Mouse (Mus musculus): Measurements from ENCODE around the gene Eif2b1. TPM values are rescaled to one million over a fixed set of nuclear protein-coding genes. Genes with fewer than 3 reads are reported as not detected.
"Not testable (repeated sequence)": the region's sequence is repeated elsewhere in the genome, so short reads cannot be mapped to it uniquely, and the experiment has no call there.

Eif2b1 gene
- total and polyA plus RNA-seq, 3 experiments = 10.3 to 72.5 (median 46.8) TPM

- TF ChIP-seq CTCF (IDR thresholded peaks at IDR 0.05; ENCODE audit: low read depth, low read length) (no peak), GATA2 (IDR thresholded peaks at IDR 0.05; ENCODE audit: borderline replicate concordance, low read depth, low read length) (no peak), TAL1 (conservative IDR thresholded peaks at IDR 0.05; ENCODE audit: low read depth, low read length) (no peak), GATA1 (IDR thresholded peaks at IDR 0.05; ENCODE audit: borderline replicate concordance, low read length) (no peak), POLR2AphosphoS5 (IDR thresholded peaks at IDR 0.05; ENCODE audit: insufficient replicate concordance, low read depth, low read length) (no peak)
Observed at GRCm38 (mm10) chr5:124552558-124553307, 26.2 kb downstream of the Eif2b1 start, which contains the start of gene Ddx55. Ddx55 (plus strand) TSS chr5:124552864.

GRCm38 (mm10) chr5:124552094-124552472 lies 26.8 kb downstream of the Eif2b1 start:
- peaks cover 34% of the 10 kb centered on the region for H3K4me1 ChIP-seq (ENCODE audit: insufficient read depth, low read depth, low read length)
- no peaks in the 10 kb centered on the region for H3K9me3 ChIP-seq (replicated peaks)
- peak overlapping the region; percentile 100 for H3K4me3 ChIP-seq (ENCODE audit: low read depth, low read length)
- ATAC-seq (ENCODE audit: extremely low read depth, insufficient number of reproducible peaks, low FRiP score, poor library complexity, severe bottlenecking) (no peak), DNase-seq (ENCODE audit: low spot score) (no peak)
- no peaks in the 10 kb centered on the region for H3K27me3 ChIP-seq (ENCODE audit: insufficient read depth, low read length)
- peaks cover 59% of the 10 kb centered on the region for H3K36me3 ChIP-seq (replicated peaks)
- no peak for TF ChIP-seq TAL1 (conservative IDR thresholded peaks at IDR 0.05; ENCODE audit: low read depth, low read length)
- no peak for TF ChIP-seq GATA1 (IDR thresholded peaks at IDR 0.05; ENCODE audit: borderline replicate concordance, low read length)
- TF ChIP-seq GATA2 (IDR thresholded peaks at IDR 0.05; ENCODE audit: borderline replicate concordance, low read depth, low read length) = no peak
- TF ChIP-seq CTCF (IDR thresholded peaks at IDR 0.05; ENCODE audit: low read depth, low read length) = no peak

More at GRCm38 (mm10) chr5:124552558-124553307, 26.2 kb downstream of the Eif2b1 start, which contains the start of gene Ddx55:
- peak; percentile 89 for DNase-seq (ENCODE audit: low spot score)
- no peaks in the 10 kb centered on the region for H3K9me3 ChIP-seq (replicated peaks)
- peak; percentile 92 for ATAC-seq (ENCODE audit: extremely low read depth, insufficient number of reproducible peaks, low FRiP score, poor library complexity, severe bottlenecking)
- peaks cover 34% of the 10 kb centered on the region for H3K4me1 ChIP-seq (ENCODE audit: insufficient read depth, low read depth, low read length)
- peak within 1 kb of the TSS; percentile 100 for H3K4me3 ChIP-seq (ENCODE audit: low read depth, low read length)
- no peaks in the 10 kb centered on the region for H3K27me3 ChIP-seq (ENCODE audit: insufficient read depth, low read length)
- peaks cover 60% of the 10 kb centered on the region for H3K36me3 ChIP-seq (replicated peaks)

- not testable (repeated sequence) for DNase-seq (ENCODE audit: low spot score); H3K27me3 ChIP-seq (ENCODE audit: insufficient read depth, low read length); H3K9me3 ChIP-seq (replicated peaks); ATAC-seq (ENCODE audit: extremely low read depth, insufficient number of reproducible peaks, low FRiP score, poor library complexity, severe bottlenecking)
- Histone ChIP-seq H3K36me3 (replicated peaks) (peaks cover 59% of the 10 kb centered on the region), H3K4me1 (ENCODE audit: insufficient read depth, low read depth, low read length) (peaks cover 34% of the 10 kb centered on the region), H3K4me3 (ENCODE audit: low read depth, low read length) (peak overlapping the region; percentile 100)
Observed at GRCm38 (mm10) chr5:124551349-124552093, 27.4 kb downstream of the Eif2b1 start.

GRCm38 (mm10) chr5:124550737-124551136 lies 28.2 kb downstream of the Eif2b1 start:
- H3K4me3 ChIP-seq (ENCODE audit: low read depth, low read length); ATAC-seq (ENCODE audit: extremely low read depth, insufficient number of reproducible peaks, low FRiP score, poor library complexity, severe bottlenecking); H3K9me3 ChIP-seq (replicated peaks); H3K27me3 ChIP-seq (ENCODE audit: insufficient read depth, low read length); DNase-seq (ENCODE audit: low spot score): not testable (repeated sequence)
- peaks cover 37% of the 10 kb centered on the region for H3K4me1 ChIP-seq (ENCODE audit: insufficient read depth, low read depth, low read length)
- peaks cover 59% of the 10 kb centered on the region for H3K36me3 ChIP-seq (replicated peaks)

- no peak for DNase-seq (ENCODE audit: low spot score)
- peaks cover 47% of the 10 kb centered on the region for H3K4me1 ChIP-seq (ENCODE audit: insufficient read depth, low read depth, low read length)
- H3K4me3 ChIP-seq (ENCODE audit: low read depth, low read length) = peak overlapping the region; percentile 90
- H3K27me3 ChIP-seq (ENCODE audit: insufficient read depth, low read length) = peaks cover 5% of the 10 kb centered on the region; the same call in 1 of the 2 replicates
- H3K9me3 ChIP-seq (replicated peaks) = no peaks in the 10 kb centered on the region
- ATAC-seq (ENCODE audit: extremely low read depth, insufficient number of reproducible peaks, low FRiP score, poor library complexity, severe bottlenecking) = no peak
- TF ChIP-seq TAL1 (conservative IDR thresholded peaks at IDR 0.05; ENCODE audit: low read depth, low read length) (no peak), GATA2 (IDR thresholded peaks at IDR 0.05; ENCODE audit: borderline replicate concordance, low read depth, low read length) (no peak), POLR2AphosphoS5 (IDR thresholded peaks at IDR 0.05; ENCODE audit: insufficient replicate concordance, low read depth, low read length) (no peak), GATA1 (IDR thresholded peaks at IDR 0.05; ENCODE audit: borderline replicate concordance, low read length) (no peak), CTCF (IDR thresholded peaks at IDR 0.05; ENCODE audit: low read depth, low read length) (no peak)
- peaks cover 46% of the 10 kb centered on the region for H3K36me3 ChIP-seq (replicated peaks)
Observed at GRCm38 (mm10) chr5:124541602-124541973, 37.3 kb downstream of the Eif2b1 start.

- TF ChIP-seq CTCF (IDR thresholded peaks at IDR 0.05; ENCODE audit: low read depth, low read length) = no peak
- no peak for TF ChIP-seq GATA1 (IDR thresholded peaks at IDR 0.05; ENCODE audit: borderline replicate concordance, low read length)
- no peak for TF ChIP-seq POLR2AphosphoS5 (IDR thresholded peaks at IDR 0.05; ENCODE audit: insufficient replicate concordance, low read depth, low read length)
- TF ChIP-seq GATA2 (IDR thresholded peaks at IDR 0.05; ENCODE audit: borderline replicate concordance, low read depth, low read length) = no peak
- H3K27me3 ChIP-seq (ENCODE audit: insufficient read depth, low read length) = peaks cover 5% of the 10 kb centered on the region; the same call in 1 of the 2 replicates
- peaks cover 44% of the 10 kb centered on the region for H3K4me1 ChIP-seq (ENCODE audit: insufficient read depth, low read depth, low read length)
- DNase-seq (ENCODE audit: low spot score) (peak; percentile 35), ATAC-seq (ENCODE audit: extremely low read depth, insufficient number of reproducible peaks, low FRiP score, poor library complexity, severe bottlenecking) (no peak)
- peak overlapping the region; percentile 90 for H3K4me3 ChIP-seq (ENCODE audit: low read depth, low read length)
- peaks cover 41% of the 10 kb centered on the region for H3K36me3 ChIP-seq (replicated peaks)
- H3K9me3 ChIP-seq (replicated peaks) = no peaks in the 10 kb centered on the region
Observed at GRCm38 (mm10) chr5:124540905-124541601, 37.9 kb downstream of the Eif2b1 start.

Measured in G1E (cell line).